Mouse (Mus musculus) MEL (cell line): ENCODE measurements around the gene Msi2.

ENCODE experiments used
- CTCF ChIP-seq, 3 experiments: IDR thresholded peaks in 2 of 3; conservative IDR thresholded peaks in 1 of 3; 2 replicates each; pipeline ENCODE4 v1.5.1; 2011 to 2012; ENCODE audit warnings: low read length in 3 of 3, low read depth in 2 of 3, mild to moderate bottlenecking in 2 of 3, improper control_type of control experiment in 1 of 3, inconsistent platforms in 1 of 3, mixed read lengths in 1 of 3, moderate library complexity in 1 of 3; ENCODE audit not compliant: control insufficient read depth in 1 of 3, insufficient read depth in 1 of 3, poor library complexity in 1 of 3, severe bottlenecking in 1 of 3
- E2F4 ChIP-seq: IDR thresholded peaks from 2 replicates; pipeline ENCODE4 v1.6.1; 2011; ENCODE audit warnings: low read depth, low read length, improper control_type of control experiment, borderline replicate concordance
- POLR2AphosphoS5 ChIP-seq: IDR thresholded peaks from 2 replicates; pipeline ENCODE4 v1.6.1; 2012; ENCODE audit warnings: low read depth, borderline replicate concordance, mild to moderate bottlenecking, inconsistent platforms, low read length, moderate library complexity, mixed read lengths
- SIN3A ChIP-seq: IDR thresholded peaks from 2 replicates; pipeline ENCODE4 v1.6.1; 2012; ENCODE audit warnings: low read length, improper control_type of control experiment, inconsistent platforms
- ZNF384 ChIP-seq: IDR thresholded peaks from 2 replicates; pipeline ENCODE4 v1.6.1; 2012; ENCODE audit warnings: low read depth, mild to moderate bottlenecking, inconsistent platforms, low read length, improper control_type of control experiment

- TF ChIP-seq POLR2AphosphoS5 (no peak), CTCF (IDR thresholded peaks at IDR 0.05 in 2 of 3, conservative IDR thresholded peaks at IDR 0.05 in 1 of 3; ENCODE audit: control insufficient read depth in 1 of 3, insufficient read depth in 1 of 3, low read depth in 2 of 3, low read length in 3 of 3, poor library complexity in 1 of 3, severe bottlenecking in 1 of 3) (no peak), ZNF384 (no peak), SIN3A (no peak), E2F4 (no peak)
These were observed 237.2 kb downstream of the Msi2 start for GRCm38 (mm10) chr11:88481092-88481601.
